Mouse (Mus musculus): Measurements from ENCODE around the gene Tsen15. TPM values are rescaled to one million over a fixed set of nuclear protein-coding genes. Genes with fewer than 3 reads are reported as not detected.

Tsen15 gene
- polyA plus RNA-seq, 1 experiment, result 26.4 TPM

DNA sequence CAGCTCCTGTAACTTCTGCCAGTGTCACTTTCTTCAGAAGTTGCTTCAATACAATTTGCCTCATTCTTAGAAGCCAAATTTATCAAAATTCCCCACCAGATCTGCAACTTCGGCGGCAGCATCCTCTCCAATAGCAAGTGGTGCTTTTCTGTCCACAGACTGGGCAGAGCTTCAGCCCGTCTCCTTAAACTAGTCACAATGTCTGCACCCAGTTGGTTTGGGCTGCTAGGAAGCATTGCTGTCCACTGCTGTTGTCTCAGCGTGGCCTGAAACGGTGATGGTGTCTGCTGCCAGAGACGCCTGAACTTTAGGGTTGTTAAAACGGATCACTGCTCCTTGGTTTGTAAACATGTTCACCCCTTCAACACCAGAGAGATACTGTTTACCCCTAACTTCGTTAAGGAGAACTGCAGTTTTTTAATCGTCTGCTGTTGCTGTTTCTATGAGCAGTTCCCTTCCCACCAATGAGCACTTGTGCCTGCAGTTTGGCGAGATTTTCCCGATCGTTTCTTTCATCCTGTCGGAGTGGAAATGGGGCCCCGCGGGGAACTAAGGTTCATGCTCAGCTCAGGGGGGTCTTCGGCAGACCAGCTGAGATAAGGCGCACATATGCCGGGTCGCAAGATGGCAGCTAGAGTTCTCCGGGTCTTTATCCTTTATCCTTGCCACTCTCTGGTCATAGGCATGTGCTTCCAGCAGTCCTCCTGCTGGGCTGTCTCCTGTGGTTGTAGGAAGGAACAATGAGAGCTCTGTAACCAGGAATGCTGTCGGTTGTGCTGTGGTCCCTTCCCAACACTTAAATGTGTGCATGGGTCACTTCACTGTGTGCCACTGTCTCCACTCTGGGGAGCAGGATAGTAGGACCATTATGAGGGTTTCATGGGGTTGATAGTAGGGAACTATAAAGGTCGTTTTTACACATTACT lies 20.8 kb upstream of the Tsen15 start:
- Histone ChIP-seq H3K36me3 (ENCODE audit: control insufficient read depth, insufficient read depth) (no peaks in the 10 kb centered on the region), H3ac (ENCODE audit: control insufficient read depth, insufficient read length) (no peak overlapping the region), H3K4me2 (ENCODE audit: low read depth) (no peak overlapping the region), H3K27me3 (ENCODE audit: control insufficient read depth, insufficient read depth, insufficient read length) (peaks cover 15% of the 10 kb centered on the region), H3K79me2 (ENCODE audit: control insufficient read depth, insufficient read depth) (no peaks in the 10 kb centered on the region), H3K4me3 (no peak overlapping the region)
- TF ChIP-seq TCF3 (IDR thresholded peaks at IDR 0.05; ENCODE audit: insufficient read length, low read depth) (no peak), MAX (IDR thresholded peaks at IDR 0.05; ENCODE audit: low read depth) (no peak), CEBPB (IDR thresholded peaks at IDR 0.05; ENCODE audit: insufficient read depth, poor library complexity, severe bottlenecking) (no peak), MYOG (IDR thresholded peaks at IDR 0.05; ENCODE audit: control insufficient read depth in 1 of 3, insufficient read depth in 1 of 3, insufficient read length in 2 of 3, low read depth in 2 of 3) (no peak), E2F4 (IDR thresholded peaks at IDR 0.05; ENCODE audit: insufficient read depth) (no peak)

- H3ac ChIP-seq (ENCODE audit: control insufficient read depth, insufficient read length), result no peak overlapping the region
- H3K4me3 ChIP-seq, result no peak overlapping the region
- no peak overlapping the region for H3K4me2 ChIP-seq (ENCODE audit: low read depth)
- peaks cover 19% of the 10 kb centered on the region for H3K27me3 ChIP-seq (ENCODE audit: control insufficient read depth, insufficient read depth, insufficient read length)
- TF ChIP-seq SRF (IDR thresholded peaks at IDR 0.05; ENCODE audit: control insufficient read depth, insufficient read length, low read depth) (no peak), POLR2AphosphoS2 (IDR thresholded peaks at IDR 0.05; ENCODE audit: insufficient read length, low read depth) (no peak)
- H3K79me2 ChIP-seq (ENCODE audit: control insufficient read depth, insufficient read depth), result no peaks in the 10 kb centered on the region
- H3K36me3 ChIP-seq (ENCODE audit: control insufficient read depth, insufficient read depth), result no peaks in the 10 kb centered on the region
Observed at GRCm38 (mm10) chr1:152400556-152401540, 14.4 kb upstream of the Tsen15 start.

DNA sequence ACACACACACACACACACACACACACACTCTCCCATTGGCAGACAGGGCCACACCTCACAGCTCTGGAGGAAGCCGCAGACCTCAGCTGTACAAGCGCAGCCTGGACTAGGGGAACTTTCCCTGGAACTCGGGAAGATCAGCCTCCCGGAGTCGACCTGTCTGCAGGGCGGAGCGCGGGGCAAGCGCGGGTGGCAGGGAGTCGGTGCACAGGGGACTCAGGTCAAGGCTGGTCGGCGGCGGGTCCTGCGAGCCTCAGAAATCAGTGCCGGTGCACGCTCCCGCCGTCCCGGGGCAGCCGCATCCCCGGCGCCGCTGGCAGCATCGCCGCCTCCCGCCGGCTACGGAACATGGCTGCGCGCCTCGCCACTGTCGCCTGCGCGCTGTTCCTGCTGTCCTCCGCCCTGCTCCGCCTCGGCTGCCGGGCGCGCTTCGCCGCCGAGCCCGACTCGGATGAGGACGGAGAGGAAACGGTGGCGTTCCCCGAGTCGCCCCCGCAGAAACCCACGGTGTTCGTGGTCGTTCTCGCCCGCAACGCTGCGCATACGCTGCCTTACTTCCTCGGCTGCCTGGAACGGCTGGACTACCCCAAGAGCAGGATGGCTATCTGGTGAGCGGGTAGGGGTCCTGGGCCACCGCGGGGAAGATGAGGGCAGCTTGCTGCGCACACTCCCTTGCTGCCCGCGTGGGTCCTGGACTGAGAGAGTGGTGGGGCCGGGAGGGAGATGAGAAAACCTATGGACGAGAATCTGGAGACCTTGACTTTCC lies 13.5 kb upstream of the Tsen15 start, which contains the start of gene Colgalt2:
Colgalt2 (plus strand) TSS at position 41 of the 766 bp plus-strand sequence.
- Histone ChIP-seq H3K4me2 (ENCODE audit: low read depth) (no peak within 1 kb of the TSS), H3ac (ENCODE audit: control insufficient read depth, insufficient read length) (no peak within 1 kb of the TSS), H3K4me3 (no peak within 1 kb of the TSS), H3K27me3 (ENCODE audit: control insufficient read depth, insufficient read depth, insufficient read length) (peaks cover 19% of the 10 kb centered on the region), H3K36me3 (ENCODE audit: control insufficient read depth, insufficient read depth) (no peaks in the 10 kb centered on the region), H3K79me2 (ENCODE audit: control insufficient read depth, insufficient read depth) (no peaks in the 10 kb centered on the region)
- TF ChIP-seq CEBPB (IDR thresholded peaks at IDR 0.05; ENCODE audit: insufficient read depth, poor library complexity, severe bottlenecking) (no peak), SRF (IDR thresholded peaks at IDR 0.05; ENCODE audit: control insufficient read depth, insufficient read length, low read depth) (no peak), TCF3 (IDR thresholded peaks at IDR 0.05; ENCODE audit: insufficient read length, low read depth) (no peak), MYOD1 (IDR thresholded peaks at IDR 0.05; ENCODE audit: control insufficient read depth in 1 of 3, insufficient read length in 2 of 3, low read depth in 2 of 3) (no peak), MAX (IDR thresholded peaks at IDR 0.05; ENCODE audit: low read depth) (no peak), POLR2A (IDR thresholded peaks at IDR 0.05; ENCODE audit: insufficient read length, low read depth) (no peak), REST (IDR thresholded peaks at IDR 0.05; ENCODE audit: insufficient read depth, insufficient read length) (no peak), POLR2AphosphoS2 (IDR thresholded peaks at IDR 0.05; ENCODE audit: insufficient read length, low read depth) (no peak), E2F4 (IDR thresholded peaks at IDR 0.05; ENCODE audit: insufficient read depth) (no peak)

DNA sequence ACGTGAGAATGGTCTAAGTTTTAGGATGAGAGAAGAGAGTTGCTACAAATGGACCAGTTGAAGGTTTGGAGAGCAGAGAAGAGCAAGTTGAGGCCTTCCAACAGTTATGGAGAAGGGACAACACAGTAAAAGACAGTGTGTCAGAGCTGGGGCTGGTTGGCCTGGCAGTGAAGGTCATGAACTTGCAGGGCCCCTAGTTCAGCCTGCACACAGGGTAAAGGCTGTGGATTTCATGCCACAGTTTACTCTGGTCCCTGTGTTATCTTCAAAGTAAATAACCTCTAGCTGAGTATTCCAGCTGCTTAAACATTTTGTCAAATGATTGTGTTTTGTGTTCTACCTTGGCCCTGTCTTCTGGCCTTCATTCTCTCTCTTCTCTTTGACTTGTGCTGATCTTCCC lies 12.2 kb upstream of the Tsen15 start:
- no peak overlapping the region for H3K4me3 ChIP-seq
- no peaks in the 10 kb centered on the region for H3K79me2 ChIP-seq (ENCODE audit: control insufficient read depth, insufficient read depth)
- no peak overlapping the region for H3ac ChIP-seq (ENCODE audit: control insufficient read depth, insufficient read length)
- no peak overlapping the region for H3K4me2 ChIP-seq (ENCODE audit: low read depth)
- H3K27me3 ChIP-seq (ENCODE audit: control insufficient read depth, insufficient read depth, insufficient read length), result peaks cover 19% of the 10 kb centered on the region
- H3K36me3 ChIP-seq (ENCODE audit: control insufficient read depth, insufficient read depth), result no peaks in the 10 kb centered on the region
- no peak for TF ChIP-seq TCF12 (IDR thresholded peaks at IDR 0.05; ENCODE audit: insufficient read depth, poor library complexity, severe bottlenecking)
- TF ChIP-seq POLR2AphosphoS2 (IDR thresholded peaks at IDR 0.05; ENCODE audit: insufficient read length, low read depth), result no peak
- TF ChIP-seq MAX (IDR thresholded peaks at IDR 0.05; ENCODE audit: low read depth), result no peak
- no peak for TF ChIP-seq MYOG (IDR thresholded peaks at IDR 0.05; ENCODE audit: control insufficient read depth in 1 of 3, insufficient read depth in 1 of 3, insufficient read length in 2 of 3, low read depth in 2 of 3)
- no peak for TF ChIP-seq E2F4 (IDR thresholded peaks at IDR 0.05; ENCODE audit: insufficient read depth)
- no peak for TF ChIP-seq POLR2A (IDR thresholded peaks at IDR 0.05; ENCODE audit: insufficient read length, low read depth)
- TF ChIP-seq TCF3 (IDR thresholded peaks at IDR 0.05; ENCODE audit: insufficient read length, low read depth), result no peak
- no peak for TF ChIP-seq MYOD1 (IDR thresholded peaks at IDR 0.05; ENCODE audit: control insufficient read depth in 1 of 3, insufficient read length in 2 of 3, low read depth in 2 of 3)
- no peak for TF ChIP-seq SRF (IDR thresholded peaks at IDR 0.05; ENCODE audit: control insufficient read depth, insufficient read length, low read depth)
- TF ChIP-seq CEBPB (IDR thresholded peaks at IDR 0.05; ENCODE audit: insufficient read depth, poor library complexity, severe bottlenecking), result no peak
- TF ChIP-seq USF1 (IDR thresholded peaks at IDR 0.05; ENCODE audit: low read depth), result no peak
- no peak for TF ChIP-seq REST (IDR thresholded peaks at IDR 0.05; ENCODE audit: insufficient read depth, insufficient read length)
